ENCODE assay signal across 15 mouse cellular contexts in genomic region chr1:87003169-87003552, GRCm38 (mm10).
DNase-seq lines count a peak whose midpoint lies in the region; ATAC-seq lines count a peak whose summit lies in the region.
"Had no signal": no experiment of that assay in that cellular context is flagged by ENCODE, and none has a peak within 500 bp of the region (broad histone marks: within the 10 kb centered on the region; RNA-seq: fewer than 3 reads in every experiment).

No protein-coding gene starts in this region.

- no peak overlapping the region for H3K4me2 ChIP-seq in midbrain, embryonic 11.5 days
- no peak overlapping the region for H3K4me2 ChIP-seq in midbrain, embryonic 14.5 days (ENCODE audit: low read length)
- no peak overlapping the region for H3K4me2 ChIP-seq in forebrain, embryonic 15.5 days (replicated peaks)

- ATAC-seq in midbrain, embryonic 11.5 days (ENCODE audit: low FRiP score): peak; percentile 79
- no peak for ATAC-seq in midbrain, embryonic 14.5 days (ENCODE audit: low FRiP score, low TSS enrichment)
- peak; percentile 35; the same call in 1 of the 2 replicates for ATAC-seq in forebrain, embryonic 15.5 days (replicated peaks)
- ATAC-seq: intestine, postnatal 0 days had no signal

- peak overlapping the region; percentile 20; the same call in 1 of the 2 replicates for H3K27ac ChIP-seq in midbrain, embryonic 11.5 days (ENCODE audit: low read depth, low read length)
- H3K27ac ChIP-seq in midbrain, embryonic 14.5 days (replicated peaks; ENCODE audit: low read depth, low read length): no peak overlapping the region
- H3K27ac ChIP-seq in forebrain, embryonic 15.5 days (replicated peaks): no peak overlapping the region
- H3K27ac ChIP-seq: limb, embryonic 10.5 days; liver, embryonic 14.5 days had no signal

- H3K9ac ChIP-seq in midbrain, embryonic 11.5 days (ENCODE audit: low read length): no peak overlapping the region
- no peak overlapping the region for H3K9ac ChIP-seq in midbrain, embryonic 14.5 days (replicated peaks; ENCODE audit: low read length)
- no peak overlapping the region for H3K9ac ChIP-seq in forebrain, embryonic 15.5 days (replicated peaks)
- H3K9ac ChIP-seq: liver, embryonic 14.5 days had no signal

- peaks cover 9% of the 10 kb centered on the region for H3K4me1 ChIP-seq in midbrain, embryonic 11.5 days (ENCODE audit: control insufficient read depth, insufficient read depth, low read length)
- peaks cover 6% of the 10 kb centered on the region; the same call in 1 of the 2 replicates for H3K4me1 ChIP-seq in midbrain, embryonic 14.5 days (ENCODE audit: control insufficient read depth, insufficient read depth, low read length)
- H3K4me1 ChIP-seq in forebrain, embryonic 15.5 days: 0 out of 2 replicates have a peak, but pooled peaks cover 5% of the 10 kb centered on the region
- H3K4me1 ChIP-seq: limb, embryonic 10.5 days had no signal

- H3K27me3 ChIP-seq in midbrain, embryonic 11.5 days (ENCODE audit: control insufficient read depth, insufficient read depth, low read length): no peaks in the 10 kb centered on the region
- no peaks in the 10 kb centered on the region for H3K27me3 ChIP-seq in midbrain, embryonic 14.5 days (ENCODE audit: control insufficient read depth, insufficient read depth, low read length)
- no peaks in the 10 kb centered on the region for H3K27me3 ChIP-seq in forebrain, embryonic 15.5 days

- no peaks in the 10 kb centered on the region for H3K9me3 ChIP-seq in midbrain, embryonic 11.5 days (ENCODE audit: control insufficient read depth, low read length)
- H3K9me3 ChIP-seq in midbrain, embryonic 14.5 days (ENCODE audit: control insufficient read depth, low read length): no peaks in the 10 kb centered on the region
- no peaks in the 10 kb centered on the region for H3K9me3 ChIP-seq in forebrain, embryonic 15.5 days
- H3K9me3 ChIP-seq: limb, embryonic 10.5 days had no signal

- WGBS in midbrain, embryonic 11.5 days: 21% methylated on average over 2 of the region's 2 CpGs
- WGBS in midbrain, embryonic 14.5 days: 18% methylated on average over 2 of the region's 2 CpGs
- 17% methylated on average over 2 of the region's 2 CpGs for WGBS in forebrain, embryonic 15.5 days

- H3K36me3 ChIP-seq in midbrain, embryonic 11.5 days (ENCODE audit: control insufficient read depth, insufficient read depth, low read length): no peaks in the 10 kb centered on the region
- no peaks in the 10 kb centered on the region for H3K36me3 ChIP-seq in midbrain, embryonic 14.5 days (ENCODE audit: control insufficient read depth, insufficient read depth, low read length)
- H3K36me3 ChIP-seq in forebrain, embryonic 15.5 days: no peaks in the 10 kb centered on the region
- H3K36me3 ChIP-seq: limb, embryonic 10.5 days had no signal

- DNase-seq in midbrain, embryonic 11.5 days (ENCODE audit: low spot score, missing footprints): peak; percentile 86
- no peak for DNase-seq in midbrain, embryonic 14.5 days
- peak; percentile 54 for DNase-seq in mesoderm, embryonic 11.5 days (ENCODE audit: low read depth, low spot score)
- DNase-seq in cerebellum, adult 8-10 months: no peak
- DNase-seq in adipocyte (ENCODE audit: low spot score): no peak
- DNase-seq in gastrocnemius, postnatal 4 days (ENCODE audit: low spot score in 2 of 2): no peak
- DNase-seq in lung, postnatal 4 days: no peak
- DNase-seq: adrenal gland, postnatal 10 days; cerebellum, postnatal 10 days; lung, postnatal 14 days; thymus, postnatal 36 days had no signal

- no peak overlapping the region for H3K4me3 ChIP-seq in midbrain, embryonic 11.5 days (ENCODE audit: low read depth, low read length)
- no peak overlapping the region for H3K4me3 ChIP-seq in midbrain, embryonic 14.5 days (replicated peaks; ENCODE audit: low read depth, low read length)
- H3K4me3 ChIP-seq in forebrain, embryonic 15.5 days: no peak overlapping the region
- H3K4me3 ChIP-seq: limb, embryonic 10.5 days had no signal

Comparison
In these comparisons a context has a peak if more than half of its experiments do, and no peak if none do; other contexts are left out.
1. DNase-seq: peak in midbrain, embryonic 11.5 days (single experiment) and mesoderm, embryonic 11.5 days (single experiment); none in midbrain, embryonic 14.5 days (single experiment), cerebellum, adult 8-10 months (single experiment), adipocyte (single experiment), gastrocnemius, postnatal 4 days (0 of 2) and lung, postnatal 4 days (0 of 2).